Mouse (Mus musculus) liver, embryonic 14.5 days (tissue): ENCODE measurements around the gene Nrp1. TPM values are rescaled to one million over a fixed set of nuclear protein-coding genes. Genes with fewer than 3 reads are reported as not detected.
A peak's percentile ranks its signal among the peaks of the same experiment; 100 is the strongest.

ENCODE experiments used
- ATAC-seq: fragments of 200-750 bp; cut with Nextera tagmentation; 2 replicates; pipeline ENCODE4 v1.8.0; 2017; ENCODE audit warnings: moderate number of reproducible peaks, mild to moderate bottlenecking, moderate library complexity; ENCODE audit not compliant: insufficient read depth
- DNase-seq, 3 experiments: peaks; one replicate each; pipeline ENCODE4 v3.0.0-alpha.2; 2012 to 2013; ENCODE audit warnings: low read depth in 3 of 3, low spot score in 3 of 3
- H3K27ac ChIP-seq: fragments of 300-500 bp; sonication (generic); 2 replicates; pipeline ENCODE4 v1.5.1; 2014; ENCODE audit warnings: moderate library complexity, mild to moderate bottlenecking, control low read depth, inconsistent platforms
- H3K27me3 ChIP-seq: fragments of 300-500 bp; sonication (generic); 2 replicates; pipeline ENCODE4 v1.6.1; 2014; ENCODE audit warnings: mild to moderate bottlenecking, low read length, moderate library complexity; ENCODE audit not compliant: control insufficient read depth, insufficient read depth
- H3K36me3 ChIP-seq: fragments of 300-500 bp; sonication (generic); replicated peaks from 2 replicates; pipeline ENCODE4 v1.6.1; 2014; ENCODE audit warnings: low read depth; ENCODE audit not compliant: control insufficient read depth, insufficient read depth
- H3K4me1 ChIP-seq, 2 experiments: fragments of 200-500 bp in 1 of 2; fragments of 300-500 bp in 1 of 2; sonication (generic) in 1 of 2; replicated peaks; 2 replicates each; pipeline ENCODE4 v1.6.1; 2012 to 2014; ENCODE audit warnings: antibody characterized with exemption in 1 of 2, inconsistent platforms in 1 of 2, low read length in 1 of 2; ENCODE audit not compliant: control insufficient read depth in 2 of 2, insufficient read depth in 2 of 2
- H3K4me2 ChIP-seq: fragments of 300-500 bp; sonication (generic); 2 replicates; pipeline ENCODE4 v1.6.1; 2014; ENCODE audit warnings: low read depth, mild to moderate bottlenecking, control low read depth, moderate library complexity
- H3K4me3 ChIP-seq, 2 experiments: fragments of 200-500 bp in 1 of 2; fragments of 300-500 bp in 1 of 2; sonication (generic) in 1 of 2; 2 replicates each; pipeline ENCODE4 v1.5.1; 2012 to 2014; ENCODE audit warnings: low read depth in 2 of 2, low read length in 2 of 2, mild to moderate bottlenecking in 2 of 2, control low read depth in 1 of 2, inconsistent platforms in 1 of 2, moderate library complexity in 1 of 2; ENCODE audit not compliant: insufficient read depth in 1 of 2
- H3K9ac ChIP-seq: fragments of 300-500 bp; sonication (generic); replicated peaks from 2 replicates; pipeline ENCODE4 v1.6.1; 2014; ENCODE audit warnings: mild to moderate bottlenecking, control low read depth, moderate library complexity
- H3K9me3 ChIP-seq: fragments of 300-500 bp; sonication (generic); 2 replicates; pipeline ENCODE4 v1.6.1; 2016; ENCODE audit warnings: low read length, mixed read lengths; ENCODE audit not compliant: control insufficient read depth
- CTCF ChIP-seq: IDR thresholded peaks from 2 replicates; pipeline ENCODE4 v1.5.1; 2016; ENCODE audit warnings: antibody characterized with exemption, low read depth, control low read depth
- EP300 ChIP-seq: IDR thresholded peaks from 2 replicates; pipeline ENCODE4 v1.6.1; 2016; ENCODE audit warnings: antibody characterized with exemption, low read depth
- WGBS: fragments of 180-500 bp; shearing (Covaris S2); extraction: QIAGEN DNeasy Blood & Tissue Kit; methylation state at CpG from one replicate; pipeline ENCODE4 v1.1.7; 2014; ENCODE audit not compliant: insufficient replicate concordance; 5-methylcytosine and 5-hydroxymethylcytosine counted together
- polyA plus RNA-seq, 2 experiments: library from polyadenylated mRNA; depleted of rRNA in 1 of 2; stranded (reverse) in 1 of 2; unstranded in 1 of 2; fragments of >200 nt; fragmentation: Nextera tagmentation in 1 of 2; extraction: Ambion mirVana in 1 of 2; gene quantifications; 2 replicates each; pipeline versions ENCODE4 v1.2.1 to v1.2.3; 2012 to 2014

Gene Nrp1
- polyA plus RNA-seq, 2 experiments: 3.7 to 7.7 TPM

DNA sequence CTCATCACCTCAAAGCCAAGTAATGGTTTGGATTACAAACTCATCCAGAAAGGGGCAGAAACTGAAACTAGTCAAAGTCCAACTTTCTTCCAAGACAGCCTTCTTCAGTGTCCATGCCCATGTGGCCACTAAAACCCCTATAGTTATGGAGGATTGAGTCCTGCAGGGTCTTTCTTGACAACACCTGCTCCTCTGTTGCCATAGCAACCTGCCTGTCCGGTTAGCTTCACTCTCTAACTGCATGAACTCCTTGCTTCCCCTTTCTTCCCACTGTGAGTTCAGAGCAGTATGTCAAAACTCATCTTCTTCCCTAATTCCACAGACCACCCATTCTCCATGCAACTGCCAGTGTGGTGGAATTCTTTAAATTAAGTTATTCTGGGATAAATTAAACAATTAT lies 4.4 kb upstream of the Nrp1 start:
- H3K27ac ChIP-seq: no peak overlapping the region
- H3K36me3 ChIP-seq: no peaks in the 10 kb centered on the region
- H3K4me3 ChIP-seq: no peak overlapping the region
- no peak overlapping the region for H3K9ac ChIP-seq
- H3K4me1 ChIP-seq: no peaks in the 10 kb centered on the region
- H3K27me3 ChIP-seq: peaks cover 19% of the 10 kb centered on the region
- WGBS: 11% methylated on average over 1 of the region's 1 CpGs
- H3K9me3 ChIP-seq: no peaks in the 10 kb centered on the region
- H3K4me2 ChIP-seq: no peak overlapping the region
- ATAC-seq: no peak
- no peak for TF ChIP-seq CTCF
- no peak for TF ChIP-seq EP300
- no peak for DNase-seq

DNA sequence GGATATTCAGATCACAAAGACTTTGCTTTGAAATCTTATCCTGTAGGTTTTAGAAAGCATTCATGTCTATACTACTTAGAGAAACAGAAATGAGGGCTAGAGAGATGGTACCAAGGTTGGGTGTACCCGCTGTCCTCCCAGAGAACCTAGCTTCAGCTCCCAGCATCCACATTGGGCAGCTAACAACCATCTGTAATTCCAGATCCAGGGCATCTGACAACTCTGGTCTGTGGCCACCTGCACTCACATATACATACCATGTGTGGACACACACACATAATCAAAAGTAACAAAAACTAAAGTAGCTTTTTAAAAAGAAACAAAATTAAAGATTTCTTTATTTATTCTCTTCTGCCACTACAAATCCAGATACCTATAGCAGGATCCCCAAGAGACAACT lies 3.3 kb upstream of the Nrp1 start:
- ATAC-seq (no peak), DNase-seq (no peak)
- 61% methylated on average over 1 of the region's 1 CpGs for WGBS
- H3K4me2 ChIP-seq: no peak overlapping the region
- no peaks in the 10 kb centered on the region for H3K4me1 ChIP-seq
- H3K9me3 ChIP-seq: no peaks in the 10 kb centered on the region
- TF ChIP-seq EP300 (no peak), CTCF (no peak)
- H3K27me3 ChIP-seq: peaks cover 29% of the 10 kb centered on the region
- H3K4me3 ChIP-seq: no peak overlapping the region
- H3K27ac ChIP-seq: no peak overlapping the region
- no peaks in the 10 kb centered on the region for H3K36me3 ChIP-seq
- no peak overlapping the region for H3K9ac ChIP-seq

DNA sequence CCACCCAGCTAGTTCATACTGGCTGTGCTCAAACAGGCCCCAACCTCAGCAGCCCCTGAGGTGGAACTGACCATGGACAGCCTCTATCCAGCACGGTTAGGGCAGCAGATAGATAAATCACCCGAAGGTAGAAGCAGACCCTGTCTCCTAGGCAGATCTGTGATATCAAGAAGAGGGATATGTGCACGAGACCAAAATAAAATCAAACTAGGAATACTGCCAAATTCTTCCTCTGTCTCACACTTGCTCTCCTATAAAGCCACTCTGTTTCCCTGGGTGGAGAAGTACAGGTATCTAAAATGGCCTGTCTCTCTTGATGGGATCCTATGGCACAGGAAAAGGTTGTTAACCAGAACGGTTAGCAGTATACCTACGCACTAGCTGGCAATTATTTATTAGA lies 2.2 kb upstream of the Nrp1 start:
- H3K9me3 ChIP-seq: no peaks in the 10 kb centered on the region
- no peak overlapping the region for H3K9ac ChIP-seq
- H3K36me3 ChIP-seq: no peaks in the 10 kb centered on the region
- no peak overlapping the region for H3K4me2 ChIP-seq
- 54% methylated on average over 5 of the region's 5 CpGs for WGBS
- no peak overlapping the region for H3K4me3 ChIP-seq
- H3K27me3 ChIP-seq: peaks cover 32% of the 10 kb centered on the region
- TF ChIP-seq CTCF: no peak
- no peaks in the 10 kb centered on the region for H3K4me1 ChIP-seq
- no peak overlapping the region for H3K27ac ChIP-seq
- ATAC-seq (no peak), DNase-seq (no peak)

DNA sequence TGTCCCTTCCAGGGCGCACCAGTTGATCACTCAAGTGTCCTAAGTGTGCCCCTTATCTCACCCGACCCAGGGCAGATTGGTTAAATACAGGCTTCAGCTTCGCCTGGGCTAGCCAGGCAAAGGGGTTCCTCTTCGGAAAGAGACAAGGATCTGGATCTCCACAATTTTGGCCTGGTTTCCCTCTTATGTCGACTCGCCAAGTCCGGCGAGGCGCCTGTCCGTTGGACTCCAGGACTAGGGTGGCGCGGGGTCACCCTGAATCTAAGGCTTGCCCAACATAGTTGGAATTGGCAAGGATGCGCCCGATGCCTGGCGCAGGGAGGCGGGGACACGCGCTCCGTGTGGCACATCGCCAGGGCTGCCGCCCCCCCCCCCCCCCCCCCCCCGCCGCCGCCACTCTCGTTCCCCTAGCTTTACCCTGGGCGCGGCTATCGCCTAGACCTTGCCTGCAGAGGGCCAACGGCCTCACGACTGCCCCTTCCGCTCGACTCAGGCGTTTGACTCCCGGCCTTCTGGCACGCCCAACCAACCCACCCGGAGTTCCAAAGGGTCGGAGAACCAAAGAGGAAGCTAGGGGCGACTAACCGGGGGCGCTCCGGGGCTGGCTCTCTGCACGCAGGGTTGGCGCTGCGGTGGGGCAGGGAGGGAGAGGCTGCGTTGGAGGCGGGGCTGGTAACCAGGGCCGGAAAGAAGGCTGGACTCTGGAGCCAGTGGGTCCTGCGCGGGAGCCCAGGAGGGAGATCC lies 1.4 kb upstream of the Nrp1 start:
- no peak overlapping the region for H3K9ac ChIP-seq
- ATAC-seq (peak; percentile 63), DNase-seq (peak in 2 of 3 experiments; percentile 7 to 12)
- WGBS: 2% methylated on average over 43 of the region's 49 CpGs
- H3K4me3 ChIP-seq: peak overlapping the region; percentile 51 to 64
- peak overlapping the region; percentile 64 for H3K4me2 ChIP-seq
- no peak overlapping the region for H3K27ac ChIP-seq
- no peaks in the 10 kb centered on the region for H3K4me1 ChIP-seq
- H3K9me3 ChIP-seq: no peaks in the 10 kb centered on the region
- H3K27me3 ChIP-seq: peaks cover 32% of the 10 kb centered on the region
- no peaks in the 10 kb centered on the region for H3K36me3 ChIP-seq
- no peak for TF ChIP-seq EP300
- peak; percentile 43 for TF ChIP-seq CTCF

DNA sequence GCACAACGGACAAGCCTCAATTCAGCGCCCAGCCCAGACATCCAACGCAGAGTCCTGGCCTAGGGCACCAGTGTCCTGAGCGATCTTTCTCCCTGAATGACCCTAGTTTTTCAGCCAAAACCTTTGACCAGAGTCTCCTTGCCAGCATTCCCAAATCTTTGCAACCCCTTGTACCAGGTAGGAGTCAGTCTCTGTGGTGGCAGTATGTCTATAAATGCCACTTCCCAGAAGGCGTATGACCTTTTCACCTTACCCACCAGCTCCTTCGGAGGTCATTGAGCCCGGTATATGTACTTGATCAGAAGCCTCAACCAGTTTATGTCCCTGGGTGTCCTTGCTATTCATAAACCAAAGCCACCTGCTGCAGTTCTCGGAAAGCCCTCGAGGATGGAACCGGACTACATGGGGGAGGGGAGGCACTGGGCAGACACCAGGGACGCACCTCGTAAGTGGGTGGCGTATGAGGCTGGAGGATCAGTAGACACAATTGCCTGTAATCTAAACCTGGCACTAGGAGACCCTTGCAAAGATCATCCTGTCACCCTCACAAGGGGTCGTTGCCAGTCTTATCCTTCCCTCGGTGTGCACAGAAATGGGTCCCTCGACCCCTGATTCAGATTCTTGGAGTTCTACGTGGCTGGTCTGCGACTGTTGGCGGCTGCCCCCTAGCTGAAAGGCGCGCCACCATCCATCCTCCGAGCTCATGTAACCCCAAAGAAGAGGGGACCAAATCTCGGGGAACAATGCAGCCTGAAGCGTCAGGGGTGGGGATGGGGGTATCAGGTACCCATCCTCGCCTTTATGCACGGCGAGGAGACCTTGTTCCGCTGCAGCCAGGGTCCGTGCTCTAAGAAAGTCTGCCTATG lies 631 bp upstream of the Nrp1 start:
- TF ChIP-seq CTCF: peak; percentile 59
- TF ChIP-seq EP300: no peak
- WGBS: under 1% methylated on average over 29 of the region's 29 CpGs
- H3K9me3 ChIP-seq: no peaks in the 10 kb centered on the region
- H3K36me3 ChIP-seq: no peaks in the 10 kb centered on the region
- peak overlapping the region; percentile 64 for H3K4me2 ChIP-seq
- no peak overlapping the region for H3K27ac ChIP-seq
- peak overlapping the region; percentile 51 to 64 for H3K4me3 ChIP-seq
- no peak overlapping the region for H3K9ac ChIP-seq
- no peaks in the 10 kb centered on the region for H3K4me1 ChIP-seq
- no peak for DNase-seq
- peaks cover 32% of the 10 kb centered on the region for H3K27me3 ChIP-seq
- 0 out of 2 replicates have a peak, but pooled peaks have one; percentile 16 for ATAC-seq
